Mouse (Mus musculus) brain, embryonic 14.5 days (tissue): ENCODE measurements at regions not wholly inside any gene's neighbourhood (a gene's known extent, or its start where the extent isn't known, plus 50 kb on each side); places are given as distances from the start of the nearest gene placed in this dataset.

Experiments
- CTCF ChIP-seq: fragments of 200-500 bp; IDR thresholded peaks from 2 replicates; pipeline ENCODE4 v1.5.1; 2012; ENCODE audit warnings: inconsistent platforms, mild to moderate bottlenecking, moderate library complexity, borderline replicate concordance; ENCODE audit not compliant: insufficient read depth, insufficient read length; ENCODE audit errors: extremely low read depth
- POLR2A ChIP-seq: fragments of 200-500 bp; IDR thresholded peaks from 2 replicates; pipeline ENCODE4 v1.6.1; 2012; ENCODE audit warnings: mild to moderate bottlenecking, inconsistent platforms, borderline replicate concordance; ENCODE audit not compliant: poor library complexity, insufficient read depth, insufficient read length, severe bottlenecking; ENCODE audit errors: extremely low read depth

DNA sequence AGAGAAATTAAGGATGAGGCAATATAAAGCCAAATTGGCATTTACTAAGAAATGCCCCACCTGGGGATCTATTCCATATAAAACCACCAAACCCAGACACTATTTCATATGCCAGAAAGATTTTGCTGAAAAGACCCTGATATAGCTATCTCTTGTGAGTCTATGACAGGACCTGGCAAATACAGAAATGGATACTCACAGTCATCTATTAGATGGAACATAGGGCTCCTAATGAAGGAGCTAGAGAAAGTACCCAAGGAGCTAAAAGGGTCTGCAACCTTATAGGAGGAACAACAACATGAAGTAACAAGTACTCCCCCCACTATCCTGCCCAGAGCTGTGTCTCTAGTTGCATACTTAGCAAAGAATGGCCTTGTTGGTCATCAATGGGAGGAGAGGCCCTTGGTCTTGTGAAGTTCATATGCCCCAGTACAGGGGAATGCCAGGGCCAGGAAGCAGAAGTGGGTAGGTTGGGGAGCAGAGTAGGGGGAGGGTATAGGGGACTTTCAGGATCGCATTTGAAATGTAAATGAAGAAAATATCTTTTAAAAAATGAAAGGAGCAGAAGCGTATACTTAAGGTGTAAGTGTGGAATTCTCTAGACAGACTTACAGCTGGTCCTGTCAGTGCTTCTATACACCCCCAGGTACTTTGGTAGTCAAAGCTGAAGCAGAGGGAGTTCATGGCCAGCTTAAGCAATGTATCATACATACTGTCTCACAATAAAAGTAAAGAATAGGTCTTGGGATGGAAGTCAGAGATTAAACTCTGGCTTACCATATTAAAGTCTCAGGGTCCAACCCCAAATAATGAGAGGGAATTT, 128.2 kb downstream of the Olfr164 start:
- no peak for TF ChIP-seq CTCF
- TF ChIP-seq POLR2A = no peak
